Mouse (Mus musculus): ENCODE results near the gene Parp16.

GRCm38 (mm10) chr9:65191755-65192469, 3.2 kb upstream of the Parp16 start:
- no peak for TF ChIP-seq POLR2A (IDR thresholded peaks at IDR 0.05; ENCODE audit: borderline replicate concordance, insufficient read depth, low read length)
- no peak for TF ChIP-seq CTCF (IDR thresholded peaks at IDR 0.05; ENCODE audit: borderline replicate concordance, insufficient read depth, low read depth, low read length)

Data from cerebellum, adult 2 months (tissue).